Mouse (Mus musculus): ENCODE data around the gene Sh3gl2.

Gene Sh3gl2

DNA sequence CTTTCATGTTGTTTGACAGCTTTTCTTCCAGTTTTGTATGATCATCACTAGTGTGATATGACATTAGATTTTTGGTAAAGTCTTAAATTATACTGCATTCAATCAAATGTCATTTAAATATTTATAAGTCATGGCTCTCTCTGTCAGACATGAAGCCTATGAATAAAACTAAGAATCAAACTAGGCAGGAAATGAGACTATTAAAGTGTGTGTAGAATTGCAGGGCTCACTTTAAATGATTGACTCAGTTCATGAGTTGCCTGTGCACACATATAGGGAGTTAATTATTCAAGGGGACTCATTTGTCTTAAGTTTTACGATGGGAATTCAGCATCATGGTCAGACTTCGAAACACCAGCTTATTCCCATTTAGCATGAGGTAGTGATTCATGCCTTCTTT, 380.5 kb downstream of the Sh3gl2 start:
- DNase-seq (ENCODE audit: inconsistent age in 2 of 2, low spot score in 1 of 2): no peak

DNA sequence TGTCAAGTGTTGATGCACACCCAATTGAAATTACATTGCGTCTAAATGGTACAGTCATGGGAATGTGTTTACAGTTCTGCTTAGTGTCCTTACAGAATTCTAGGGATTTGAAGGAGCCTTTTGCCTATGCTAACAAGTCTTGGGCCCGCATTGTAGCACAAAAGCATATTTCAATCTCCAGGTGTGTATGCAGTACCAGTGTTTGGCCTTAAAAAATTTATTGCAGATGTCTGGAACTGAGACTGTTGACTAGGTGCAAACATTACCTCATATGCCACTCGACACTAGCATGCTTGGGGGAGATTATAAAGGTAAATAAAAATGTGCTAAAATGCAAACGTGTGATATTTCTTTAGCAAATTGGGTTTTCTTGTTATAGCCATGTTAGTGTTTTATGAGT, 384.0 kb downstream of the Sh3gl2 start:
- no peak for DNase-seq (ENCODE audit: inconsistent age in 2 of 2, low spot score in 1 of 2)

DNA sequence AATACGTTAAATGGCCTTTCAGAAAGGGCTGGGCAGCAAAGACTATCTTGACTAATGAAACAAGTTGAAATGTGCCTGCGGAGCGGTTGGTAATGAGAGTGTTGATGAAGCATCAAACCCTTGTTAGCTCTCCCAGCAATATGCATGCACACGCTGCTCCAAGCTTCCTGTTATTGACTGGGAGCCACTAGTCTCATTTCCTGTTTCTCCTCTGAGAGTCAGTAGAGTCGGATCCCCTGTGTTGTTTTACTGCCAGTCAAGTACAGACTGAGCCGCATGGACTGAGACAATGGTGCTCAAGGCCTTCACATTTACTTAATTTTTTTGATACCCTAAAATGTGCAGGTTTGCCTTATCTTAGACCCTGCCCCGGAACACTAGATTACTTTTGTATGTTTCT, 386.1 kb downstream of the Sh3gl2 start:
- no peak for DNase-seq (ENCODE audit: inconsistent age in 2 of 2, low spot score in 1 of 2)

DNA sequence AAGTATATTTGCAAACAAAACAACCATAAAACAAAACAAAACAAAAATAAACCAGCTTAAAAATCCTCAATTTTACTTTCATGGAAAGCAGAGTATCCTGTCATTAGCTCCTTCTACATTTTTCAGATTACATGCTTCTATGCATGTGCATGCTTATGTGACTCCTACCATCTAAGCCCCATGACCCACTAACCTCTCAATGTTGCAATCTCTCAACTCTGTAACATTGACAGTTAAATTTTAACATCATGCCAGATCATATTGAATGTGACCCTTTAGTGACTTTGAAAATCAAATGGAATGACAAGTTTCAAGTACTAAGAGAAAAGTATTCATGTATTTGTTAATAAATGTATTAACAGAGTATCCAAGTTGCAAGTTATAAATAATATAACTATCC, 389.2 kb downstream of the Sh3gl2 start:
- DNase-seq (ENCODE audit: inconsistent age in 2 of 2, low spot score in 1 of 2): no peak

DNA sequence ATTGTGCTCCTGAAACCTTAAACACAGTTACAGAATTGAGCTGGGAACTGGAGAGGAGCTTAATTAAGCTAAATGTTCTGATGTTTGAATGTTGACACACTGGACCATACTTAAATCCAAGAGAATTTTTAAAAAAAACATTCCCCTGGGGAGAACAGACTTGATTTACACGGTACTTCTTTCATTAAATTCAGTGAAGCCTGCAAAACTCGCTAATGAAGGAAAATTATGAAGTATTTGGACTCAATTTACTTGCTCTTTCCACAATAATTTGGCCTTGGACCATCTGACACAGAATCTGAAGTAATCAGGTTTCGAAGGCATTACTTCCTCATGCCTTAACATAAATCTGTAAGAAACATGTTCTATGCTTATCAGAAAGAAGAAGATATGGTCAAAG, 408.4 kb downstream of the Sh3gl2 start:
- DNase-seq (ENCODE audit: inconsistent age in 2 of 2, low spot score in 1 of 2): no peak

DNA sequence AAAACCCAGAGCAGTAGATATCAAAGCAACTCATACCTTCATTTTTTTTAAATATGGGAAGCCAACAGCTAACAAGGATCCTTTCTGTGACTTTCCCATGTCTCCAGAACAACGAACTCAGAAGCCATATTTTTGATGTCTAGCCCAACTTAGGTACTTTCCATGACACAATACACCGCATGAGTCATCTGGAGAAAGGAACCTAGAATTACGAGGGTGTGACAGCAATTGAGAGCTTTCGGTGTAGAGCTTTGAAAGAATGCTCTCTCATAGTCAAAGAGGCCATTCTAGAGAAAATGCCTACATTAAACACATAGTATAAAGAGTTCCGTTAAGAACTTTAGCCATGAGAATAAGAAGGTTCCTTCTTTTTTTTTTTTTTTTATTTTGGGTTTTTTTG, 413.8 kb downstream of the Sh3gl2 start:
- DNase-seq (ENCODE audit: inconsistent age in 2 of 2, low spot score in 1 of 2): no peak

DNA sequence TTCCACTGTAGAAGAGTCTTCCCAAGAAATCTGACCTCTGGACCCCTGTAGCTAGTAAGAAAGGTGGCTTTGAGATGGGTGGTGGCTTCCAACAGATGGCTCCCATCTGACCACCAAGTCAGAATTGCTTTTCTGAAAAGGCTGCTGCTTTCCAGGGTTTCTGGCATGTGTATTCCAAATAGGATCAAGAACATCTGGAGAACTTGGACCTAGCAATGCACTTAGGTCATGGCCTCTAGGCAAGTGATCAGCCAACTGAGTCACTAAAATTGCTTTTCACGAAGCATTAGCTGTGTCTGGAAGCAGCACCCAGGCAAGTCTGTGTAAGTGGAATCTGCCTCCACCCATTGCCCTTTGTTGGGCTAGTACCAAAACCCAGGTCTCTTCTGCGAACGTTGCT, 414.3 kb downstream of the Sh3gl2 start:
- DNase-seq (ENCODE audit: inconsistent age in 2 of 2, low spot score in 1 of 2): no peak

DNA sequence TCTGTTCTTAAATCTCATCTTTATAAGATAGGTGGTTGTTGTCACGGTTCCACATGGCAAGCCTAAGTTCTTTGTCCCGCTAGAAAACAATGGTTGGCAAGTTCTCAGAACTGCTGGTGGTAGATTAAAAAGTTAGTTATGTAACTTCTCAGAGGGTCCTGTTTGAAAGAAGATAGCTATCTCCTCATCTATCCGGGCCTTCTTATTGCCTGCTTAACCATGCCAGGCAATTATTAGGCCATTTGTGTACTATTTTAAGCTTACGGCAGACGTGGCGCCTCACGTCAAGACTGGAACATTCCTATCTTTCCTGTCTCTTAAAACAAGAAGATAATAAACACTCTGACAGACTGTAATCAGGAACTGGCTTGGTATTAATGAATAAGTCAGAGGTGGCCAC, 424.5 kb downstream of the Sh3gl2 start:
- no peak for DNase-seq (ENCODE audit: inconsistent age in 2 of 2, low spot score in 1 of 2)

DNA sequence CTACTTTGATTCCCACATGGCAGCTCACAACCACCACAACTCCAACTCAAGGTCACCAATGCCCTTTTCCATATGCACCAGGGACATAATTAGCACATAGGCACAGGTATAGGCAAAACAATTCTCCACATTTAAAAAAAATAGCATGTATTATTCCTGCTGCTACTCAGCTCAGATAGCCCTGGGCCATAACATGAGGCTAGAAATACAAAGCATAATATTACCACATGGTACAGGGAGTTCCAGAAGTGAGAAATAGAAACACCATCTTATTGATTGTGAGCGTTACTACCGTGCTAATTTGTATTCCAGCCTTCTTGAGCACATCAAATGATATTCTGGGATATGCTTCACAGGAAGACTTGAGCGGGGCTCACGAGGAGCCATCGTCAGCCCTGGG, 464.3 kb downstream of the Sh3gl2 start:
- DNase-seq (ENCODE audit: inconsistent age in 2 of 2, low spot score in 1 of 2): no peak

DNA sequence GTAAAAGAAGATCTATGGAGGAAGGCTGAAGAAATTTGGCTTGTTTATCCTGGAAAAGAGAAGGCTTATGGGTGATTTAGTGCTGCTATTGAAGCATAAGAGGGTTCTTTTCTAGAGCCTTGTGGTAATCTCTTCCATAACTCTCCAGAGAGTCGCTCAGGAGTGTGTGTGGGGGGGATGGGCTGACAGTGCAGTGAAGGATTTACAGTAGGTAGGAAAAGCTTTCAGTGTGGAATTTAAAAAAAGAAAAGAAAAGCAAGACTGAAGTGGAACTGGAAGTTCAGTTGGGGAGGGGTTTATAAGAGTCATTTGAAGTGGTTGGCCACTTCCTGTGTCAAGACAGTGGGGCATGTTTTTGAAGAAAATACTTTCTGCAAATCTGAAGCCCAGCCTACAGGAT, 464.8 kb downstream of the Sh3gl2 start:
- DNase-seq (ENCODE audit: inconsistent age in 2 of 2, low spot score in 1 of 2): no peak

DNA sequence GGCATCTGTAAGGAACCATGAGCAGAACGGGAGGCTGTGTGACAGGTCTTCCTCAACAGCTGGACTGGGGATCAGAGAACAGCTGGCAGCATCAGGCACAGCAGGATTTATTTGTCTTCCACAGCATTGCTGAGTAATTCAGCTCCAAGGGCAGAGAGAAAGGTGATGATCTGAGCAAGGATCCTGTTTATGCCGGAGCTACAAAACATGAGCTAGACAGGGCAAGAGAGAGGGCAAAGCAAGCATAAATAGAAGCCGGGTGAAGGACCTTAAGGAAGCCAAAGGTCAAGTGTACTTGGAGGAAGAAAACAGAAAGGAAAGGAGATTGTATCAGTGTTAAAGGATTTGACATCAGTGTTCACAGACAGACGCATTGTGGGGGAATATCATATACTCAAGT, 467.4 kb downstream of the Sh3gl2 start:
- peak in 1 of 2 experiments; percentile 17 for DNase-seq (ENCODE audit: inconsistent age in 2 of 2, low spot score in 1 of 2)

DNA sequence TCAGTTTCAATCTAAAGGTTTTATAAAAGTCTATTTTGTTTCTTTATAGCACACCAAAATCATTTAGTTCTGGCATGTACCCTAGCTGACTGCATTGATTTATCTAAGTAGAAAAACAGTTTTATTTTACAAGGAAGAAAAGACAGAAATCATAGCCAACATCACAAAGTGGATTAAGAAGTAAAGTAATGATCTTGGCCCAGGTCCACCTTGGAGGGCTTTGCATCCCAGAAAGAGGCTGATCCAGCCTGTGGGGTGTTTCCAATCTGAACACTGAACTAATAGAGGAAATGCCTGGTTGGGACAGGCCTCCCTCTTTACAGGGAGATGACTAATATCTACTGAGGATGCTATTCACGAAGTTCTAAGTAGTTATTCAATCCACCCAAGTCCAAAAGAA, 472.7 kb downstream of the Sh3gl2 start:
- DNase-seq (ENCODE audit: inconsistent age in 2 of 2, low spot score in 1 of 2): no peak

DNA sequence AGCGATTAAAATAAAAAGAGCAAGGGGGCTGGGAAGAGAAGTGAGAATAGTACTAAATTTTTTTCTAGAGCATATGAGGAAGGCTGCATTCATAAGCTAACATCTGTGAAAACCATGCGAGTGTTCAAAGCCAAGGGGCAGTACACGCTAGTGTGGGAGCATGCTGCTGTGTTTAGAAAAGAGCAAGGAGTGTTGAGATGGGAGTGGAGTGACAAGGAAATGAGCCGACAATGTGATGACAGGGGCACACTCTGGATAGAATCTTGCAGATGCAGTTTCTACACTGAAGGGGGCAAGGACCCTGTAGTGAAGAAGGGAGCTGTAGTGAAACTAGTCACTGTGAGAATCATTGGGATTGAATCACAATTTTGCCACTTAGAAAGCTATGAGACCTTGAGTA, 481.2 kb downstream of the Sh3gl2 start:
- no peak for DNase-seq (ENCODE audit: inconsistent age in 2 of 2, low spot score in 1 of 2)
